In genomic region chr12:86884197-86885058, GRCm38 (mm10) we compare ENCODE assay signal across 8 mouse cellular contexts. TPM values are rescaled to one million over a fixed set of nuclear protein-coding genes. Genes with fewer than 3 reads are reported as not detected.
DNase-seq lines count a peak whose midpoint lies in the region; ATAC-seq and TF ChIP-seq lines count a peak whose summit lies in the region.

Gene Irf2bpl, minus strand, starts transcription at chr12:86884798.

- peak; percentile 99 for DNase-seq in adipocyte (ENCODE audit: low spot score)
- DNase-seq in gastrocnemius, postnatal 14 days = peak; percentile 100
- DNase-seq in induced T-regulatory cell, adult 2 months (ENCODE audit: low read depth) = peak; percentile 99
- DNase-seq in left cerebral cortex, postnatal 10 days (ENCODE audit: extremely low spot score in 1 of 2, low spot score in 2 of 2) = peak; percentile 98 to 100
- DNase-seq in right cerebral cortex, postnatal 25 days = peak; percentile 96
- DNase-seq in urinary bladder, postnatal 36 days (ENCODE audit: low spot score in 2 of 2) = peak; percentile 98 to 99

- no peak for TF ChIP-seq CTCF in cortical plate, adult 2 months (IDR thresholded peaks at IDR 0.05; ENCODE audit: extremely low read depth, insufficient read depth, low read length)

- intact Hi-C loops in gastrocnemius, postnatal 14 days (cut with DNase I; ENCODE audit: low total_unique reads) = loop anchor here (5.0 kb wide), 1 partner anchor 77 kb away; no protein-coding TSS in a partner anchor
- intact Hi-C loops in left cerebral cortex, postnatal 10 days (cut with DNase I) = loop anchor here (2.0 to 5.0 kb wide), 2 partner anchors 60 to 82 kb away; no protein-coding TSS in a partner anchor

- peak; percentile 96 for TF ChIP-seq POLR2A in cortical plate, adult 2 months (IDR thresholded peaks at IDR 0.05; ENCODE audit: extremely low read depth, insufficient read depth, low read length)

- H3K27ac ChIP-seq in cortical plate, adult 2 months (ENCODE audit: insufficient read depth, low read length) = peak within 1 kb of the TSS; percentile 100

- H3K4me3 ChIP-seq in cortical plate, adult 2 months (ENCODE audit: insufficient read depth, low read length) = peak within 1 kb of the TSS; percentile 72

- H3K4me1 ChIP-seq in cortical plate, adult 2 months (ENCODE audit: control insufficient read depth, insufficient read depth, low read length) = peaks cover 9% of the 10 kb centered on the region

- ATAC-seq in megakaryocyte progenitor cell, adult 5-6 weeks (replicated peaks; ENCODE audit: poor library complexity) = peak; percentile 56

RNA-seq across cellular contexts. Expression of gene Irf2bpl, which starts in this region (rescaled TPM):
- 35.7 and 37.1 TPM in 2 replicates for polyA plus RNA-seq in cortical plate, adult 2 months (2012; rRNA removed)
- 10 to 100 TPM; 41.8 to 42.8 TPM for total RNA-seq in gastrocnemius, postnatal 14 days (2021)
- total RNA-seq in left cerebral cortex, postnatal 10 days (2021) = 10 to 100 TPM; 86.4 to 89.5 TPM
- 1.4 and 1.8 TPM in 2 replicates for total RNA-seq in megakaryocyte progenitor cell, adult 5-6 weeks (2015)
- 1.6 and 1.7 TPM in 2 replicates for total RNA-seq in megakaryocyte progenitor cell, adult 5-6 weeks (2017)

Comparison
In these comparisons a context has a peak if more than half of its experiments do, and no peak if none do; other contexts are left out.
1. Peak in every context shown above with its lines: DNase-seq, ATAC-seq, H3K4me3 ChIP-seq and H3K27ac ChIP-seq.
2. RNA of gene Irf2bpl (total RNA-seq): 86.4 to 89.5 TPM in left cerebral cortex, postnatal 10 days and 41.8 to 42.8 TPM in gastrocnemius, postnatal 14 days; 1.4 to 1.8 TPM in megakaryocyte progenitor cell, adult 5-6 weeks; every median in the first group is over 10 times any median in the second.